Mouse (Mus musculus) c-Kit-positive CD71-positive TER-119-negative erythroid progenitor cells, embryonic 14.5 days (primary cell): ENCODE measurements around the gene Fam71e2.
"Not testable (repeated sequence)": the region's sequence is repeated elsewhere in the genome, so short reads cannot be mapped to it uniquely, and the experiment has no call there.

Experiments
- DNase-seq: peaks from one replicate; pipeline ENCODE4 v3.0.0-alpha.2; 2013; ENCODE audit warnings: low read depth

The Fam71e2 gene

DNA sequence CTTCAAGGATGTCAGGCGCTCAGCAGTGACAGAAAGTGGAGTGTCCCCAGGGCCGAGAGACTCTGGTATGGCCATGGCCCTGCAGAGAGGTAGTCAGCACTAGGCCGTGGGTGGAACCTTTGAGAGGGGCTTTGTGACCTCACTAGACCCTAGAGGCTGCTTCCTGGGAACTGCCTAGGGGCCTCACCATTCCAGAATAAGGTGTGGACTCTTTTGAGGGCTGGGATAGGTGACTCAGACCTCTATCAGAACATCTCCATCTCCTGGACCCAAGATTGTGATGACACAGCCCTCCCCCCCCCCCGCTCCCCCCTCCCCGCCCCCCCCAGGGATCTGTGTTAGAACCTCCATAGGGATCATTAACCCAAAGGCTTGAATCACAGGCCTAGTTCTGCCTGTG lies at the start of gene Fam71e2:
TSS of gene Fam71e2 (minus strand) at position 101 of the 400 bp plus-strand sequence.
- DNase-seq, result no peak

DNA sequence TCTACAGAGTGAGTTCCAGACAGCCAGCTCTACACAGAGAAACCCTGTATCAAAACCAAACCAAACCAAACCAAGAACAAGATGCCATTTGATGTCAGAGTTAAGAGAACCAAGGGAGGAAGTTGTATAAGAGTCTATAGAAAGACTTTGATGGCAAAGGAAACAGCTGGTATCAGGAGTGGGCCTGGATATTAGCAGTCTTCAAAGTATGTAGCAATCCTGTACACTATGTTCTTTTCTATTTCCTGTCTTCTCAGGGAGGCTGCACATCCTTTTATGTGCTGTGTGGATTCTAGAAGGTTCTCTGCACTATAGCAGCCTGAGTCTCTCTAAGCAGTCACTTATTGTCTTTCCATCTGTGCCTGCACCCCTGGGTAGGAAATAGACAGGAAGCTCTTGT lies 45.5 kb upstream of the Fam71e2 start:
- DNase-seq, result no peak

DNA sequence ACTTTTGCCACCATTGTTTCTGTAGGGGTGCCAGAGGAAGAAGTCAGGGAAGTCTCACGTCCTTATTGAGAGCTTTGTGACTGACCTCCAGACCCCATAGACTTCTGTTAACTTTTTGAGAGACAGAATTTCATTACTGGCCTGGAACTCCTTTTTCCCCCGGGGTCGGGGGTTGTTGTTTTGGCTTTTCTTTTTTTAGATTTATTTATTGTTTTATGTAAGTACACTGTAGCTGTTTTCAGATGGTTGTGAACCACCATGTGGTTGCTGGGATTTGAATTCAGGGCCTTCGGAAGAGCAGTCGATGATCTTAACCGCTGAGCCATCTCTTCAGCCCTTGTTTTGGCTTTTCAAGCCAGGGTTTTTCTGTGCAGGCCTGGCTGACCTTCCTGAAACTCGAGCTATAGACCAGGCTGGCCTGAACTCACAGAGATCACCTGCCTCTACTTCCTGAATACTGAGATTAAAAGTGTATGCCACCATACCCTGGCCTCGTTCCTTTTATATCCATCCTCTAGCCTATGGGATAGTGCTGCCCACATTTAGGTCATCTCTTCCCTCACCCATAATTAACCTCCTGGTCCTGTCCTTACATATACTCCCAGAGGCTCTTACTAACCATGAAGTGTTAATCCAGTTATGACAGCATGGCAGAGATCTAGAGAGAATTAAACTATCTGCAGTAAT lies 42.1 kb upstream of the Fam71e2 start:
- DNase-seq, result no peak

DNA sequence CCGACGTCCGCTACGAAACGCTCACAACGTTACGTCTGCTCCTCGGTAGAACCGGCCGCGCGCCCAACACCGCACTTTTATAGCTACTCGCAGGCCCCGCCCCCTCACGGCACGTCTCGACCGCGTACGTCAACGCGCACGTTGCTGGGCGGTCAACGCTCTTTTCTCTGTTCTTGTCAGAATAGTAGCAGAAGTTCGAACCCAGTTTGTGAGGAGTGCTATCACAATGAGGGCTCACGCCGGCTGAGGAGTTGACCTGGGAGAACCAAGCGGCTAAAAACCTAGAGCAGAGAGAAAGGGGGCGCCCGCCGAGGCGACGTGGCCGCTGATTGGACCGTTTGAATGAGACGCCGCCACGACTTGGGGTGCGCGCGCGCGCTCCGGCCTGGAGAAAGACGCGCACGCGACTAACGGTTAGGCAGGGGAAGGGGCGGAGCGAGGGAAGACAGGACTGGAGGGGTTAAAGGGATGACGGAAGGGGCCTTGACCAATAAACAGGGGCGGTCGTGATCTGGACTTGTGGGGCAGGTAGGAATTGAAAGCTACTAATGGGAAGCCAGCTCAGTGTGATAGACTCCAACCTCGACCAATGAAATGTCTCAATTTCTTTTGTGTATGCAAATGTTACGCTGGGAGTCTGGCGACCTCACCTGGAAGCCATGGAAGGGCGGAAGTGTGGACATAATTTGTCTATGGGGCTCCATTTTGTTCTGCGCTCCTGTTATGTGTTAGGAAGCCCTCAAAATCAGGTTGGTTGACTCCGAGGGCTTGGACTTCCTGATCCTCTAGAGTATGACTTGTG lies 41.4 kb upstream of the Fam71e2 start, which contains the start of gene Ube2s:
TSS of gene Ube2s (minus strand) at position 288 of the 802 bp plus-strand sequence.
- DNase-seq, result peak; percentile 99

DNA sequence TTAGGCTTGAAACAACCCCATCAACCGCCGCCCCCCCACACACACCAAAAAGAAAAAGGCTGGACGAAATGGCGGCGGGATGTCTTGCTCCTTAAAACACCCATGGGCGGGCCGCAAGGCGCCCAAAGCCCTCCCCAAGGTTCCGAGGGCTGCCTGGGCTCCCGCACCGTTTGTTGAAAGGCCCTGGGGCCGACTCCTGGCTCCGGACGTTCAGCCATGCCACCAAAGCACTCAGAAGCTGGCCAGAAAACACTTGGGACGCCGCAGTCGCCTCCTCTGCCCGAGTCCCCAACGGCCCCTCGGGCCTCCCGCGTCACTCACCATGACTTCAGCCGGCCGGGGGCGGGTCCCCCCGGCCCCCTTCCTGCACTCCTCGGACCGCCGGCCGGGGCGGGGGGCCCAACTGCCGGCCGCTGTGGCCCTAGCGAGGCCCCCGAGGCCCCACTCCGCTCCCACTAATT lies 40.8 kb upstream of the Fam71e2 start:
- DNase-seq, result no peak

DNA sequence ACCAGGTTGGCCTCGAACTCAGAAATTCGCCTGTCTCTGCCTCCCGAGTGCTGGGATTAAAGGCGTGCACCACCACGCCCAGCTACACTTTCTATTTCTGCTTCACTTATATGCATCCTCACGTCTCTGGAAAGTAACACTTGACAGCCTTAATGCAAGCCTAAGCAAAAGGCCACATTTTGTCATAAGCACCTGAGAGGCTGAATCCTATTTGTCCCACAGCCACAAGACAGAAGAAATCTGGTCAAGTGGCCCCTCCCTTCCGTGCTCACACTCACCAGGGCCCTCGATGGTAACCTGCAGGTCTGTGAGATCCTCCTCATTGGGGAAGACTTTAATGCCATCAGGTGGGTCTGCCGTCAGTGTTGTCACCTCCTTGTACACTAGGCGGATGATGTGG lies 40.0 kb upstream of the Fam71e2 start:
- DNase-seq, result not testable (repeated sequence)

DNA sequence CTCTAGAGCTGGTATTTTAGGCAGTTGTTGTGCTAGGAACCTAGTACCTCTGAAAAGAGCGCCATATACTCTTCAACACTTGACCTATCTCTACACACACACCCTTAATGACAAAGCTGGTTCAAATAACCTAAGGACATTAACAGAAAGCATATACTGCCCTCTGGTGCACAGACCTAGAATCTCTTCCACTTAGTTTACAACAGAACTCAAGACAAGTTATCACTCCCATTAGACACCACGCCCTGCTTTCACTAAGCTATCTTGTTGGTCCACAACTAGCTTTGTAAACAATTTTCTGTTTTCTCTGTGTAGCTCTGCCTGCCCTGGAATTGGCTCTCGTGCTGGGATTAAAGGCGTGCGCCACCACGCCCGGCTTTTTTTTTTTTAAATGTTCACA lies 35.6 kb upstream of the Fam71e2 start:
- DNase-seq, result peak; percentile 77

DNA sequence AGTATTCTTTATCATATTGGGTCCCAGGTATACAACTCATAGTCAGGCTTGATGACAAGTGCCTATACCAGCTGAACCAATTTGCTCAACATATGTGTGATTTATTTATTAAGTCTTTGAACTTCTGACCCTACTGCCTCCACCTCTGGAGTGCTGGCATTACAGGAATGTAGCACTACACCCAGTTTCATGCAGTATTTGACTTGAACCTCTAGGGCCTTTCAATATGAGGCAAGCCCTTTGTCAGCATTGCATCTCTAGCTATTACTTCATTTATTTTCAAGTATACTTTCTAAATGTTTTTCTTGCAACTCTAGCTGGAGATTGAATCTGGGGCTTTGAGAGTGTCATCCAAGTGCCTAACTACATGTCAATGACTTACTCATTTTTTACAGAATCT lies 31.1 kb upstream of the Fam71e2 start:
- DNase-seq, result no peak

DNA sequence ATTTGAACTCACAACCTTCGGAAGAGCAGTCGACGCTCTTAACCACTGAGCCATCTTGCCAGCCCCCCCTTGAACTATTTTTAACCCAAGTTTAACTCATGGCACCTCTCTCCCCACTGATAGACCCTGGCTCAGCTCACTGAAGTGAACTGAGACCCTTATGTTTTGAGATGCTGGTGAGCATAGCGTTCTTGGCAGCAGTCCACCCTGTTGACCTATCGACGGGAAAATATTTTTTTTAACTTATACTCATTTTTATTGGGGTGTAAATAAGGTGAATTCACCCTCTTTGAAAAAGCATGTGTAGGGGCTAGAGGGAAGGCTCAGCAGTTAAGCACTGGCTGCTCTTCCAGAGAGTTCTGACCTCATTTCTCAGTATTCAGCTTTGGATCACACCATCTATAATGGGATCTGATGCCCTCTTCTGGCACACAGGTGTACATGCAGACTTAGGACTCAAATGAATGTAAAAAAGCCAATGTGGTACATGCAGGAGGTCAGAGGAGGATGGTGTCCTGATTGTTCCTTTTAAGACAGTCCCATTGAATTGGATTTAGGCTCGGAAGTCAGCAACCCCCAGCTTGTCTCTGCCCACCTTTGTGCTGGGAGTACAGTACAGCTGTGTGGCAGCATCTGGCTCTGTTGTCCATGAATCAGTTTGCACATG lies 24.8 kb upstream of the Fam71e2 start:
- DNase-seq, result no peak

DNA sequence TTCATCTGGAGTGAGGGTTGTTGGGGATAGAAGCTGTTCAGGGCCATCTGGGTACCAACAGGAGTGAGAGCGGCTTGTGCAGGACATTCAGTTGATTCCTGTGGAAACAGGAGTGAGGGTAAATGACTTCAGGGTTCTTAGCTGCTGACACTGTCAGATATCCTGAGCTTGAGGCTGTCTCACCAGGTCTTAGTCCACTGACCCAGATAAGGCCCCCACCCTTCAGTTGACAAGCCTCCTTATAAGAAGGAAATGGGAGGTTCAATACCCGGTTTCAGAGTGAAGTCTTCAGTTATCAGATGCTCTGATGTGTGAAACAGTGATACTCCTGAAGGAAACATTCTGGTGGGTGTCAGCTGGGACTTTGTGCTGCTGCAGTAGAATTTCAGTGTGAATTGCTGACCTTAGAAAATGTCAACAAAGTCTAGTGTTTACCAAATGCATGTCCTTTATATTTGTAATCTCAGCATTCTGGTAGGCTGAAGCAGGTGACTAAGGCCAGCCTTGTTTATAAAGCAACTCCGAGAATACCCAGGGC lies 23.6 kb upstream of the Fam71e2 start:
- no peak for DNase-seq

DNA sequence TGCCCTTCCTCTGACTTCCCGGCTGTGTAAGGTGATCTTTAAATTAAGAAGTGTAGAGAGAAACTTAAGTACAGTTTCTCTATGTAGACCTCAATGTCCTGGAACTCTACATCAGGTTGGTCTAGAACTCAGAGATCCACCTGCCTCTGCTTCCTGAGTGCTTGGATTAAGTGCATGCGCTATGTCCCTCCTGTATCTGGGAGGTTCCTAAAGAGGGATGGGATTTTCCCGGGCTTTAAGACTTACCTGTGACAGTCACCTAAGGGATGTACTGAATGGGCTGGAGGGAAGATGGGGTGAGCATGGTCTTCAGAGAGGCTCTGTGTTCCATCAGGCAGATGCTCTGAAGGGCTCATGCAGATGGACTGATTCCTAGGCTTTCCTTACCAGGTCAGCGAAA lies 22.6 kb upstream of the Fam71e2 start:
- no peak for DNase-seq

DNA sequence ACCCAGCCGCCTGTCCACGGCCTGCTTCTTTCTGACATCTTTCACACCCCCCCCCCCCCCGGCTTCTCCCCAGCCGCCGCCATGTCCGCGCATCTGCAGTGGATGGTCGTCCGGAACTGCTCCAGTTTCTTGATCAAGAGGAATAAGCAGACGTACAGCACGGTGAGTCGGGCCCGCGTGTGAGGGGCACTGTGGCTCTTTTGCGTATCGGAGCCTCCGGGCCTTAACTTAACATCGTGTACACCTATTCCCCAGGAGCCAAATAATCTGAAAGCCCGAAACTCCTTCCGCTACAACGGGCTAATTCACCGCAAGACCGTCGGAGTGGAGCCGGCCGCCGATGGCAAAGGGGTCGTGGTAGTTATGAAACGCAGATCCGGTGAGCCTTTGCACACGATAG lies 22.1 kb upstream of the Fam71e2 start:
- DNase-seq, result not testable (repeated sequence)

DNA sequence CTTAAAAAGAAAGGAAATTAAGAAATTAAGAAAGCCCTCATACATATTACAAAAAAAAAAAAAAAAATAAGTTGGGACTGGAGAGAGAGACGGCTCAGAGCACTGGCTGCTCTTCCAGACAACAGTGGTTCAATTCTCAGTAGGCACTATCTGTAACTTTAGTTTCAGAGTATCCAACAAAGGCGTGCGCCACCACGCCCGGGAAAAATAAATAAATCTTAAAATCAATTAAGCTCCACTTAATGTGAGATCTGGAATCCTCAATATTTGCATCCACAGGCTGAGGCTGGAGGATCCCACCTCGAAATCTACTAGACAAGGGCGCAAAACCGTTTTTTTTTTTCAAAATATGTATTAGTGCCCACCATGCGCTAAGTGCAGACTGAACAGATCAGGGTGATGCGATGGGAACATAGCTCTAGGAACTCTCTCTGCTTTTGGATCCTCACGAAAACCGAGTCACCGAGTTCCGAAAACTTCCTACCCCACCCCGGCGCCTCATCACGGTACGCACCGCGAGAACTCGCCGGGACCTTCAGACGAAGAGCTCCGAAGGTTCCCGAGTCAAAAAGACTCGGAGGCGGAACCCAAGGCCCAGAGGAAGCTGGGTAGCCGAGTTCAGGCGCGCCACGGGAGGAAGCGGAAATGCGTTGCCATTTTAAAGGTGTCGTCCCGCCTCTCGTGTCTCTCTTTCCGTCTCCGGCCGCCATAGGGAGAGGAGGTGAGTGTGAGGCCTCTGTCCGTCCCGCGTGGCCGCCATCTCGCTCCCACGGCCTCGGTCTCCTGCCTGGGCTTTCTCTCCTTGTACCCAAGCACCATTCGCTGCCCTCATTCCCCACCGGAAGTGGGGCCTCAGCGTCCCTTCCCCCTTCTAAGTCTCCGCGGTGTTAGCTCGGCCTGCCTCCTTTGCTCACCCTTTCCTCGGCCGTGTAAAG lies 21.4 kb upstream of the Fam71e2 start, which contains the start of gene Rpl28:
TSS of gene Rpl28 (plus strand) at position 597 of the 935 bp plus-strand sequence.
- peak; percentile 96 for DNase-seq

DNA sequence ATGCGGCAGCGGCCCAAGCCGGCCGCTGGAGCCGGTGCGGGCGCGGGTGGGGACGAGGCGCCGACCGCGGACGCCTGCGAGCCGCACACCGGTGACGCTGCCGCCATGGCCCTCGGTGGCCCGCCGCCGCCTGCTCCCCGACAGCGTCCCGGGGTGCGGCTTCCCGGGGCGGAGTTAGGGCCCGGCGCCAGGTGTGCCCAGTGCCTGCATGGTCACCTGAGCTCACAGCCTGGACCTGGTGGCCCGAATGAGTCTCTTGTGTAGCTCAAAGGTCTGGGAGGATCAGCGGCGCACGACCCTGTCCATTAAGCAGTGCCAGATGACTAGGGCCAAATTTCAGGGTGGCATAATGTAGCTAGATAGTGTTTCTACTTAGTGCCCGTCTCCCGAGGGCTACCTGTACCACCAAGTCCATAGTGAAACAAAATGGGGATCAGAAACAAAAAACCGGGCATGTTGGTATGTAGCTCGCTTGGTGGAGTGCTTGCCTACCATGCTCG lies 18.4 kb upstream of the Fam71e2 start, which contains the start of gene Tmem238:
TSS of gene Tmem238 (minus strand) at position 221 of the 500 bp plus-strand sequence.
- DNase-seq, result no peak

DNA sequence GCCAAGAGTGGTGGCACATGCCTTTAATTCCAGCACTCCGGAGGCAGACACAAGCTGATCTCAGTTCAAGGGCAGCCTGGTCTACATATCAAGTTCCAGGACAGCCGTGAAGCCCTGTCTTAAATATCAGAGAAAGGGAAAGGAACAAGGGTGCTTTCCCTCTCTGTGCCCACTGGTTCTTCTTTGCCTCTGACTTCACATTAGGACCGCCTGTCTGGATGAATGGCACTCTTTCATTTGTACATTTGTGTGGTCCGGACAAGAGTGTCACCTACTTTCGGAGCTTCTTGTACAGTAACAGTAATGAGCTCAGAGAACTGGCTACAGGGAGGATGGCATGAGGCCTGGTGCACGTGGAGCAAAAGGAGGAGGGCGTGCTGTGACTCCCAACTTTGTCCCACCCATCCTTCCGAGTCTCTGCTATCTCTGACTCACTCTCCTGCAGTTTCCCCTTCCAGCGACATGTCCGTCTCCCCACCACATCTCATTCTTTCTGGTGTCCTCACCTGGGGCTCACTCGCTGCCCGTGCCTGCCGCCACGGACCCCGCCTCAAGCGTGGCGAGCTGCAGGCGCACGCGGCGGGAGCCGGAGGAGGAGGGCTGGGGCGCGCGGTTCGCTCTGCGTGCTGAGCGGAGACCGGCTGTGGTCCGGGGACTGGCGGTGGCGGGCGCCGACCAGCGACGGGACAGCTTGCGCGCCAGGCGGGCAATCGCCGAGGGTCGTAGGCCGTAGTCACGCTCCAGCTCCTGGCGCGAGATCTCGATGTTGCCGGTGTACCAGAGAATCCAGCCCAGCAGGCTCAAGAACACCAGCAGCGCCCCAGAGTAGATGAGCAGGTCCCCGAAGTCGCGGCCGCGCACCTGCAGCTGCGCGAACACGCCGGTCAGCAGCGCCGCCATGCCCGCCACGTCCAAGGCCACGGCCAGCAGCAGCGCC lies 17.7 kb upstream of the Fam71e2 start:
- no peak for DNase-seq

DNA sequence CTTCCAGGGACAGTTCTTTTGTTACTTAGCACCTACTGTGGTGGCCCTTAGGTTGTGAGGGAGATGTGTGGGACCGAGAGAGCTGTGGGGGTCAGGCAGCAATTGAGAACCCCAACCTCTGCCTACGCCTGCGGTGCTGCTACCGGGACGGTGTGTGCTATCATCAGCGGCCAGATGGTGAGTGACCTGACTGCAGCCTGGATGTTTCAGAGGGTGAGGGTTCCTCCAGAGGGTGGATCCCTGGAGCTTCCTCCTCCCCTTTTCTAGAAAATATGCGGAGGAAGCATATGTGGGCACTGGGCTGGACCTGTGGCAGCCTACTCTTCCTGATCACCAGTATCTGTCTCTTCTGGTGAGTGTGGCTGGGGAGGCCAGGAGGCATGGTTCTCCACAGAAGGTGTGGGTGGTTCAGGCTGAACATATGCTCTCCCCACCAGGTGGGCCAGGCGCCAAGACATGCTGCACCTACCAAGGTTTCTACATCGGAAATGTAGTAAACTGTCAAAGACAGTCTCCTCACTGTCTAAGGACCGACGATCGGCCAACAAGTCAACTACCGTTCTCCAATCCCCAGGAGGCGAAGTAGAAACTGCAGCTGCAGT lies 12.7 kb upstream of the Fam71e2 start:
- no peak for DNase-seq

DNA sequence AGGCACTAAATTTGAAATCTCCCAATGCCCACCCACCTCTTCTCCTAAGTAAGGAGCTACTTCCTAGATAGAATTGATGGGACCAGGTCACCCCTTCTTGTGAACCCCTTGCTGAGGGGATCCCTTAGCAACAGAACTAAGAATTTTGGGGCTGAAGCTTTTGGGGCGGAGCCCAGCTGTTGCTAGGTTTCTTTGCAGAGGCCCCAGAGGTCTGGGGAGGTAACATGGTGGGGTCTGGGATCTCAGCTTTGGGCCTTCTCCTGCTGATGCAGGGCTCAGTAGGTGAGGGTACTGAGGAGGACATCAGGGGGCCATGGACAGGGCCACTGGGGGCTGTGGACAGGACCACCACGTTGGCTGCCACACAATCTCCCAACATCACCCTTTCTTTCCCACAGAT lies 11.7 kb upstream of the Fam71e2 start, which contains the start of the genes Il11 and Tmem190:
TSS of gene Il11 (minus strand) at position 101 of the 400 bp plus-strand sequence.
TSS of gene Tmem190 (plus strand) at position 179 of the 400 bp plus-strand sequence.
- DNase-seq, result no peak

DNA sequence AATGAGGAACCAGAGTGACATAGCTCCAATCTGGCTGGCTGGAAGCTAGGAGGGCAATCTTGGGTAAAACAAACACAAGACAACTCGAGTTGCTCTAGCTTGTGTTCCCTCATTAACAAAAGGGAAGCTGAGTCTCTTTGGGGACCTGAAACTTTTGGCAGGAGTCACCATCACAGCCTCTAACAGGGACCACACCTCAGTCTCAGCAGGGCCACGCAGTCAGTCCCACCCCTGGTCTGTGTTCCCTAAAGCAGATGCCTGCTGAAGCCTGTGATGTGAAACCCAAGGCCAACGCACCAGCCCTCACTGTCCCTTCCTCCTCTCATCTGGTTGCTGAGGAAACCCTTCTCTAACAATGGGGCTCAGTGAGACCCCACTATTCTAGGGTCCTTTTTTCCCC lies 11.0 kb upstream of the Fam71e2 start:
- DNase-seq, result no peak

DNA sequence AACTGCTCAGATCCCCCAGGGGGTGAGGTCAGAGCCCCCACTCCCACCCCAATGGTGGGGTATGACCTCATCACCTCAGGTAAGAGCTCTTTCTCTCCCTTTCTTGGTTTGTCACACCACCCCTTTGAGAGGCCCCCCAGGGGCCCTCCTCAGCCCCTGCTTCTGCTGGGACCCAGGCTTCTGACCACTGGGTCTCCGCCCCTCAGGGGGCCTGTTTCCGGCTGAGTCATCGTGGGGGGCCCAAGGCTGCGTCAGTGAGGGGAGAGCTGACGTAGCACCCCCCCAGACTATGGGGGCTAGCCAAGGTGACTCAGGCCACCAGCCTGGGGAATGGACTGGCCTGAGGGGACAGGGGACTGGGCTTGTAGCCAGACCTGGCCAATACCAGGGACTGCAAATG lies 8.8 kb upstream of the Fam71e2 start:
- no peak for DNase-seq
